Mouse (Mus musculus): ENCODE data around the gene Rhbdd3. TPM values are rescaled to one million over a fixed set of nuclear protein-coding genes. Genes with fewer than 3 reads are reported as not detected.
"Not testable (repeated sequence)": the region's sequence is repeated elsewhere in the genome, so short reads cannot be mapped to it uniquely, and the experiment has no call there.

The Rhbdd3 gene
- polyA plus RNA-seq, 1 experiment = 232 TPM

DNA sequence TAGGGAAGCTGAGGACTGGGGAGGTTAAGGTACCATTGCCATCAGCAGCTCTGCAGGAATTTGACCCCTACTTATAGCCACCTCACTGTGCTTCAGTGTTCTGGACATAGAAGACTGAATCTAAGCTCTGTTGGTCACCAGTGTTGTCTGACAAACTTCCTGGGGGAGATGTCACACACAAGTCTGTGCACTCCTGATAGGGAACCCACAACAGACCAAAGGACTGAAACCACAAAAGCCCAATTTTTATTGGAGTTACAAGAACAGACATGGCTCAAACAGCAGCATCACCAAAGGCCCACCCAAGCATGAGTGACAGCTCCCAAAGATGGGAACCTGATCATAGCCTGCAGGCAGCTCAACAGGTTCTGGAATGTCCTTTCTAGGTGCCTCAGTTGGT is 31.7 kb upstream of the Rhbdd3 start:
- Histone ChIP-seq H3K4me3 (ENCODE audit: control insufficient read depth, low read depth, low read length) (no peak overlapping the region), H3K27ac (ENCODE audit: control insufficient read depth, insufficient read depth, low read depth, low read length) (no peak overlapping the region), H3K4me1 (ENCODE audit: control insufficient read depth, insufficient read depth, low read length) (peaks cover 32% of the 10 kb centered on the region), H3K27me3 (ENCODE audit: control insufficient read depth, insufficient read depth, low read length) (no peaks in the 10 kb centered on the region), H3K36me3 (ENCODE audit: control insufficient read depth, insufficient read depth, low read length) (0 out of 2 replicates have a peak, but pooled peaks cover 1% of the 10 kb centered on the region)
- no peak for TF ChIP-seq POLR2A (IDR thresholded peaks at IDR 0.05; ENCODE audit: control insufficient read depth, low read depth, low read length)
- no peak for TF ChIP-seq CTCF (IDR thresholded peaks at IDR 0.05; ENCODE audit: control insufficient read depth, insufficient read depth, insufficient replicate concordance, low read depth, low read length)

- TF ChIP-seq CTCF (IDR thresholded peaks at IDR 0.05; ENCODE audit: control insufficient read depth, insufficient read depth, insufficient replicate concordance, low read depth, low read length) (no peak), POLR2A (IDR thresholded peaks at IDR 0.05; ENCODE audit: control insufficient read depth, low read depth, low read length) (no peak)
- Histone ChIP-seq H3K36me3 (ENCODE audit: control insufficient read depth, insufficient read depth, low read length) (peaks cover 2% of the 10 kb centered on the region; the same call in 1 of the 2 replicates), H3K4me1 (ENCODE audit: control insufficient read depth, insufficient read depth, low read length) (peaks cover 20% of the 10 kb centered on the region), H3K27ac (ENCODE audit: control insufficient read depth, insufficient read depth, low read depth, low read length) (0 out of 2 replicates have a peak overlapping the region, but pooled peaks have one; percentile 1), H3K27me3 (ENCODE audit: control insufficient read depth, insufficient read depth, low read length) (no peaks in the 10 kb centered on the region), H3K4me3 (ENCODE audit: control insufficient read depth, low read depth, low read length) (no peak overlapping the region)
Measured at GRCm38 (mm10) chr11:5068126-5068971, 30.4 kb upstream of the Rhbdd3 start.

DNA sequence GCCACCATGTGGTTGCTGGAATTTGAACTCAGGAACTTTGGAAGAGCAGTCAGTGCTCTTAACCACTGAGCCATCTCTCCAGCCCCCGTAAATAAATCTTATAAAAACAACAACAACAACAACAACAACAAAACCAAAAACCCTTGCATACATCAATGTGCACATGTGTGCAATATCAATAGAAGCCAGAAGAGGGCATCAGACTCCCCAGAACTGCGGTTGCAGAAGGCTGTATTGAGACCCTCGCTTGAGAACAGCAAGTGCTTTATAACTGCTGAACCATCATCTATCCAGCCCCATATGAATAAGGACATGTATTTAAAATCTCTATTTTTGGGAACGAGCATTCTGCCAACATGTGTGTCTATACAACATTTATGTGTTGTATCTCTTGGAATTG is 23.8 kb upstream of the Rhbdd3 start:
- Histone ChIP-seq H3K27ac (ENCODE audit: control insufficient read depth, insufficient read depth, low read depth, low read length) (no peak overlapping the region), H3K4me3 (ENCODE audit: control insufficient read depth, low read depth, low read length) (no peak overlapping the region), H3K4me1 (ENCODE audit: control insufficient read depth, insufficient read depth, low read length) (no peaks in the 10 kb centered on the region), H3K27me3 (ENCODE audit: control insufficient read depth, insufficient read depth, low read length) (no peaks in the 10 kb centered on the region), H3K36me3 (ENCODE audit: control insufficient read depth, insufficient read depth, low read length) (peaks cover 1% of the 10 kb centered on the region)
- TF ChIP-seq POLR2A (IDR thresholded peaks at IDR 0.05; ENCODE audit: control insufficient read depth, low read depth, low read length) = no peak
- TF ChIP-seq CTCF (IDR thresholded peaks at IDR 0.05; ENCODE audit: control insufficient read depth, insufficient read depth, insufficient replicate concordance, low read depth, low read length) = no peak

GRCm38 (mm10) chr11:5075760-5076159 is 23.0 kb upstream of the Rhbdd3 start:
- Histone ChIP-seq H3K4me3 (ENCODE audit: control insufficient read depth, low read depth, low read length) (no peak overlapping the region), H3K4me1 (ENCODE audit: control insufficient read depth, insufficient read depth, low read length) (no peaks in the 10 kb centered on the region), H3K27ac (ENCODE audit: control insufficient read depth, insufficient read depth, low read depth, low read length) (no peak overlapping the region), H3K36me3 (ENCODE audit: control insufficient read depth, insufficient read depth, low read length) (peaks cover 1% of the 10 kb centered on the region), H3K27me3 (ENCODE audit: control insufficient read depth, insufficient read depth, low read length) (no peaks in the 10 kb centered on the region)
- TF ChIP-seq CTCF (IDR thresholded peaks at IDR 0.05; ENCODE audit: control insufficient read depth, insufficient read depth, insufficient replicate concordance, low read depth, low read length) (no peak), POLR2A (IDR thresholded peaks at IDR 0.05; ENCODE audit: control insufficient read depth, low read depth, low read length) (no peak)

GRCm38 (mm10) chr11:5076843-5077242 is 21.9 kb upstream of the Rhbdd3 start:
- H3K4me3 ChIP-seq (ENCODE audit: control insufficient read depth, low read depth, low read length); H3K36me3 ChIP-seq (ENCODE audit: control insufficient read depth, insufficient read depth, low read length); H3K27me3 ChIP-seq (ENCODE audit: control insufficient read depth, insufficient read depth, low read length); H3K27ac ChIP-seq (ENCODE audit: control insufficient read depth, insufficient read depth, low read depth, low read length); H3K4me1 ChIP-seq (ENCODE audit: control insufficient read depth, insufficient read depth, low read length): not testable (repeated sequence)

DNA sequence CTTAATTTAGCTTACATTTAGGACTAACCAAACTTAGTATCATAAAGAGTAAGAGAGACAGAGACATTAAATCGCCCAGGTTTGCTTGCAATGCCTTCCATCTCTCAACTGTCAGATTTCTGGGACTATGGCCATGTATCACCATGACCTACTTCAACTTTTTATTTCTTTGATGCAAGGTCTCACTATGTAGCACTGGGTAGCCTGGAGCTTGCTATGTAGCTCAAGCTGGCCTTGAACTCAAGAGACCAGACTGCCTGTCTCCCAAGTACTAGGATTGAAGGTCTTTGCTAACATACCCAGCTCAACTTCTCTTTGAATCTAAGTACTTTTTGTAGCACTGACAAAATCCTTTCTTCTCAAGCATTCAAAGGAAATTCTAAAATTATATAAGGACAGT is 9.6 kb upstream of the Rhbdd3 start:
- TF ChIP-seq CTCF (IDR thresholded peaks at IDR 0.05; ENCODE audit: control insufficient read depth, insufficient read depth, insufficient replicate concordance, low read depth, low read length) (no peak), POLR2A (IDR thresholded peaks at IDR 0.05; ENCODE audit: control insufficient read depth, low read depth, low read length) (no peak)
- Histone ChIP-seq H3K4me3 (ENCODE audit: control insufficient read depth, low read depth, low read length) (no peak overlapping the region), H3K36me3 (ENCODE audit: control insufficient read depth, insufficient read depth, low read length) (peaks cover 7% of the 10 kb centered on the region), H3K4me1 (ENCODE audit: control insufficient read depth, insufficient read depth, low read length) (no peaks in the 10 kb centered on the region), H3K27ac (ENCODE audit: control insufficient read depth, insufficient read depth, low read depth, low read length) (no peak overlapping the region), H3K27me3 (ENCODE audit: control insufficient read depth, insufficient read depth, low read length) (no peaks in the 10 kb centered on the region)

GRCm38 (mm10) chr11:5091706-5092105 is 7.0 kb upstream of the Rhbdd3 start:
- peaks cover 5% of the 10 kb centered on the region for H3K36me3 ChIP-seq (ENCODE audit: control insufficient read depth, insufficient read depth, low read length)

More at GRCm38 (mm10) chr11:5091706-5092105, 7.0 kb upstream of the Rhbdd3 start:
- Histone ChIP-seq H3K4me1 (ENCODE audit: control insufficient read depth, insufficient read depth, low read length) (no peaks in the 10 kb centered on the region), H3K4me3 (ENCODE audit: control insufficient read depth, low read depth, low read length) (no peak overlapping the region), H3K27me3 (ENCODE audit: control insufficient read depth, insufficient read depth, low read length) (no peaks in the 10 kb centered on the region), H3K27ac (ENCODE audit: control insufficient read depth, insufficient read depth, low read depth, low read length) (no peak overlapping the region)
- no peak for TF ChIP-seq POLR2A (IDR thresholded peaks at IDR 0.05; ENCODE audit: control insufficient read depth, low read depth, low read length)

Measured in testis, adult 2 months (tissue).